Mouse (Mus musculus) E14TG2a.4 (cell line): ENCODE results near the gene Rimkla.

Experiments
- CTCF ChIP-seq: conservative IDR thresholded peaks from 2 replicates; pipeline ENCODE4 v1.5.1; 2014; ENCODE audit warnings: low read length
- POU5F1 ChIP-seq: IDR thresholded peaks from 2 replicates; pipeline ENCODE4 v1.6.1; 2014; ENCODE audit warnings: low read length, borderline replicate concordance

DNA sequence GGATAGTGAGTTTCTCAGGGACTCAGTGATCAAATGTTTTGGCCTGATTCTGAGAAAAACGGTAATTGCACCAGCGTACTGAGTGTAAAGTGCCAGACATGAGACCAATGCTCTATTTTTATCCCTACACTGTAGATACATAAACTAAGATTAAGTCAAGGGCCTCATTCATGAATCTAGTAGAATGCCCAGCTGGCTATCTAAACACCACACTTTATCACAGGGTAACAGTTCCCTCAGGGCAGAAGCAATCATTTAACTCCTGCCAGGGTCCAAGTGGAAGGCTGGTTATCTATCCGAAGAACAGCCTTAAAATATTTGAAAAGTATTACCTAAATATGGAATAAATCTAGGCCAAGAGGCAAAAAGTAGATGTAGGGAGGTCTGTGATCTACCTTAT lies 74.5 kb downstream of the Rimkla start:
- TF ChIP-seq CTCF (no peak), POU5F1 (no peak)
